Mouse (Mus musculus): ENCODE results near the gene Olfr870. TPM values are rescaled to one million over a fixed set of nuclear protein-coding genes. Genes with fewer than 3 reads are reported as not detected.
"Not testable (repeated sequence)": the region's sequence is repeated elsewhere in the genome, so short reads cannot be mapped to it uniquely, and the experiment has no call there.

Gene Olfr870
- polyA plus RNA-seq (2015; fragmentation: Nextera tagmentation; extraction: Ambion mirVana) = not detected in 2 replicates

- H3K4me1 ChIP-seq (replicated peaks) = no peaks in the 10 kb centered on the region
- WGBS = 76% methylated on average over 2 of the region's 2 CpGs
- no peak within 1 kb of the TSS for H3K27ac ChIP-seq
- H3K4me2 ChIP-seq = no peak within 1 kb of the TSS
- no peak within 1 kb of the TSS for H3K9ac ChIP-seq
- H3K36me3 ChIP-seq = no peaks in the 10 kb centered on the region
- H3K9me3 ChIP-seq = peaks cover 15% of the 10 kb centered on the region; the same call in 1 of the 2 replicates
- no peak within 1 kb of the TSS for H3K4me3 ChIP-seq
- ATAC-seq (ENCODE audit: low FRiP score) = no peak
- no peaks in the 10 kb centered on the region for H3K27me3 ChIP-seq
These were observed at the start of gene Olfr870 for GRCm38 (mm10) chr9:20173957-20174356. Gene Olfr870 (minus strand): TSS chr9:20174057.

- Histone ChIP-seq H3K4me1 (replicated peaks) (no peaks in the 10 kb centered on the region), H3K9ac (no peak within 1 kb of the TSS), H3K27ac (no peak within 1 kb of the TSS), H3K27me3 (no peaks in the 10 kb centered on the region), H3K4me3 (no peak within 1 kb of the TSS), H3K4me2 (no peak within 1 kb of the TSS), H3K36me3 (no peaks in the 10 kb centered on the region), H3K9me3 (peaks cover 16% of the 10 kb centered on the region; the same call in 1 of the 2 replicates)
- ATAC-seq (ENCODE audit: low FRiP score) = no peak
These were observed 38.0 kb upstream of the Olfr870 start, which contains the start of gene Olfr871 for GRCm38 (mm10) chr9:20211907-20212306. Gene Olfr871 (plus strand): TSS chr9:20212207.

- H3K4me2 ChIP-seq = no peak overlapping the region
- H3K9me3 ChIP-seq = peaks cover 13% of the 10 kb centered on the region; the same call in 1 of the 2 replicates
- no peak overlapping the region for H3K9ac ChIP-seq
- no peak overlapping the region for H3K27ac ChIP-seq
- H3K4me1 ChIP-seq (replicated peaks) = no peaks in the 10 kb centered on the region
- no peaks in the 10 kb centered on the region for H3K36me3 ChIP-seq
- H3K27me3 ChIP-seq = no peaks in the 10 kb centered on the region
- WGBS = 84% methylated on average over 2 of the region's 2 CpGs
- ATAC-seq (ENCODE audit: low FRiP score) = no peak
- no peak overlapping the region for H3K4me3 ChIP-seq
These were observed 37.6 kb upstream of the Olfr870 start for GRCm38 (mm10) chr9:20211477-20211876.

GRCm38 (mm10) chr9:20210812-20211211, 37.0 kb upstream of the Olfr870 start:
- Histone ChIP-seq H3K4me2 (no peak overlapping the region), H3K4me3 (no peak overlapping the region), H3K9me3 (peaks cover 9% of the 10 kb centered on the region; the same call in 1 of the 2 replicates), H3K36me3 (no peaks in the 10 kb centered on the region), H3K27me3 (no peaks in the 10 kb centered on the region), H3K4me1 (replicated peaks) (no peaks in the 10 kb centered on the region), H3K9ac (no peak overlapping the region), H3K27ac (no peak overlapping the region)
- ATAC-seq (ENCODE audit: low FRiP score) = no peak
- WGBS = 63% methylated on average over 1 of the region's 1 CpGs

GRCm38 (mm10) chr9:20203413-20203984, 29.6 kb upstream of the Olfr870 start:
- not testable (repeated sequence) for H3K36me3 ChIP-seq; H3K27me3 ChIP-seq; H3K9ac ChIP-seq; ATAC-seq (ENCODE audit: low FRiP score); H3K27ac ChIP-seq; H3K4me3 ChIP-seq; H3K4me2 ChIP-seq; H3K4me1 ChIP-seq (replicated peaks)
- 89% methylated on average over 7 of the region's 7 CpGs for WGBS
- peaks cover 17% of the 10 kb centered on the region for H3K9me3 ChIP-seq

GRCm38 (mm10) chr9:20202131-20202530, 28.3 kb upstream of the Olfr870 start:
- H3K4me1 ChIP-seq (replicated peaks) = no peaks in the 10 kb centered on the region
- peaks cover 14% of the 10 kb centered on the region for H3K9me3 ChIP-seq
- no peak overlapping the region for H3K27ac ChIP-seq
- H3K9ac ChIP-seq = no peak overlapping the region
- no peak overlapping the region for H3K4me2 ChIP-seq
- H3K4me3 ChIP-seq = no peak overlapping the region
- no peaks in the 10 kb centered on the region for H3K27me3 ChIP-seq
- no peaks in the 10 kb centered on the region for H3K36me3 ChIP-seq
- ATAC-seq (ENCODE audit: low FRiP score) = no peak
- 59% methylated on average over 1 of the region's 1 CpGs for WGBS

- no peak for ATAC-seq (ENCODE audit: low FRiP score)
- Histone ChIP-seq H3K4me3 (no peak overlapping the region), H3K27ac (no peak overlapping the region), H3K4me1 (replicated peaks) (no peaks in the 10 kb centered on the region), H3K4me2 (no peak overlapping the region), H3K9ac (no peak overlapping the region), H3K36me3 (no peaks in the 10 kb centered on the region), H3K27me3 (no peaks in the 10 kb centered on the region), H3K9me3 (peaks cover 21% of the 10 kb centered on the region)
- 77% methylated on average over 5 of the region's 5 CpGs for WGBS
These were observed 5.6 kb upstream of the Olfr870 start for GRCm38 (mm10) chr9:20179463-20179862.

- Histone ChIP-seq H3K9me3 (peaks cover 18% of the 10 kb centered on the region; the same call in 1 of the 2 replicates), H3K27ac (no peak overlapping the region), H3K4me3 (no peak overlapping the region), H3K4me2 (no peak overlapping the region), H3K36me3 (no peaks in the 10 kb centered on the region), H3K4me1 (replicated peaks) (no peaks in the 10 kb centered on the region), H3K9ac (no peak overlapping the region), H3K27me3 (no peaks in the 10 kb centered on the region)
- WGBS = 93% methylated on average over 3 of the region's 3 CpGs
- ATAC-seq (ENCODE audit: low FRiP score) = no peak
These were observed 24.2 kb downstream of the Olfr870 start for GRCm38 (mm10) chr9:20149706-20150105.

- Histone ChIP-seq H3K9ac (no peak within 1 kb of the TSS), H3K4me1 (replicated peaks) (no peaks in the 10 kb centered on the region), H3K4me3 (no peak within 1 kb of the TSS), H3K27ac (no peak within 1 kb of the TSS), H3K27me3 (no peaks in the 10 kb centered on the region), H3K9me3 (0 out of 2 replicates have a peak, but pooled peaks cover 4% of the 10 kb centered on the region), H3K36me3 (no peaks in the 10 kb centered on the region), H3K4me2 (no peak within 1 kb of the TSS)
- ATAC-seq (ENCODE audit: low FRiP score) = no peak
- 77% methylated on average over 2 of the region's 2 CpGs for WGBS
These were observed 45.1 kb downstream of the Olfr870 start, which contains the start of gene Olfr869 for GRCm38 (mm10) chr9:20128709-20129108. Gene Olfr869 (plus strand): TSS chr9:20129009.

Other genes with a start within 250 kb of the Olfr870 start
- gene Olfr866, start 146.0 kb downstream of the Olfr870 start, polyA plus RNA-seq (2015; fragmentation: Nextera tagmentation; extraction: Ambion mirVana) = not detected in 2 replicates
- not detected in 2 replicates for gene Olfr867, start 116.5 kb downstream of the Olfr870 start, polyA plus RNA-seq (2015; fragmentation: Nextera tagmentation; extraction: Ambion mirVana)
- gene Olfr868, start 75.4 kb downstream of the Olfr870 start, polyA plus RNA-seq (2015; fragmentation: Nextera tagmentation; extraction: Ambion mirVana) = not detected in 2 replicates
- gene Olfr869, start 45.0 kb downstream of the Olfr870 start, polyA plus RNA-seq (2015; fragmentation: Nextera tagmentation; extraction: Ambion mirVana) = not detected in 2 replicates
- not detected in 2 replicates for gene Olfr871, start 38.1 kb upstream of the Olfr870 start, polyA plus RNA-seq (2015; fragmentation: Nextera tagmentation; extraction: Ambion mirVana)
- gene Olfr872, start 63.1 kb upstream of the Olfr870 start, polyA plus RNA-seq (2015; fragmentation: Nextera tagmentation; extraction: Ambion mirVana) = not detected in 2 replicates
- not detected in 2 replicates for gene Olfr39, start 108.3 kb upstream of the Olfr870 start, polyA plus RNA-seq (2015; fragmentation: Nextera tagmentation; extraction: Ambion mirVana)
- gene Olfr873, start 124.5 kb upstream of the Olfr870 start, polyA plus RNA-seq (2015; fragmentation: Nextera tagmentation; extraction: Ambion mirVana) = 0.17 TPM in 1 of 2 replicates, not detected in the other
- gene Olfr18, start 162.0 kb upstream of the Olfr870 start, polyA plus RNA-seq (2015; fragmentation: Nextera tagmentation; extraction: Ambion mirVana) = not detected in 2 replicates
- 39.7 and 40.3 TPM in 2 replicates for gene Zfp560, start 211.1 kb upstream of the Olfr870 start, polyA plus RNA-seq (2015; fragmentation: Nextera tagmentation; extraction: Ambion mirVana)